Mouse (Mus musculus) heart, embryonic 14.5 days (tissue): Measurements from ENCODE around the gene 1810010D01Rik. TPM values are rescaled to one million over a fixed set of nuclear protein-coding genes. Genes with fewer than 3 reads are reported as not detected.
A peak's percentile ranks its signal among the peaks of the same experiment; 100 is the strongest.

Source experiments
- ATAC-seq: fragments of 200-750 bp; cut with Nextera tagmentation; 2 replicates; pipeline ENCODE4 v1.8.0; 2017; ENCODE audit warnings: low read depth, moderate TSS enrichment; ENCODE audit not compliant: insufficient number of reproducible peaks, insufficient read depth, low FRiP score
- H3K27ac ChIP-seq, 2 experiments: fragments of 200-500 bp in 1 of 2; fragments of 300-500 bp in 1 of 2; sonication (generic) in 1 of 2; replicated peaks in 1 of 2; 2 replicates each; pipeline ENCODE4 v1.5.1; 2012 to 2014; ENCODE audit warnings: low read depth in 2 of 2, low read length in 2 of 2, control low read depth in 1 of 2, mild to moderate bottlenecking in 1 of 2, mixed read lengths in 1 of 2; ENCODE audit not compliant: control insufficient read depth in 1 of 2, insufficient read depth in 1 of 2
- H3K27me3 ChIP-seq: fragments of 300-500 bp; sonication (generic); 2 replicates; pipeline ENCODE4 v1.6.1; 2014; ENCODE audit warnings: mild to moderate bottlenecking, low read length, control low read depth; ENCODE audit not compliant: control insufficient read depth, insufficient read depth
- H3K36me3 ChIP-seq: fragments of 300-500 bp; sonication (generic); 2 replicates; pipeline ENCODE4 v1.6.1; 2014; ENCODE audit warnings: mild to moderate bottlenecking, control low read depth, low read length, mixed read lengths; ENCODE audit not compliant: control insufficient read depth, insufficient read depth
- H3K4me1 ChIP-seq, 2 experiments: fragments of 200-500 bp in 1 of 2; fragments of 300-500 bp in 1 of 2; sonication (generic) in 1 of 2; 2 replicates each; pipeline ENCODE4 v1.6.1; 2012 to 2014; ENCODE audit warnings: low read length in 2 of 2, control low read depth in 1 of 2, mixed read lengths in 1 of 2; ENCODE audit not compliant: control insufficient read depth in 2 of 2, insufficient read depth in 2 of 2
- H3K4me2 ChIP-seq: fragments of 300-500 bp; sonication (generic); 2 replicates; pipeline ENCODE4 v1.6.1; 2014; ENCODE audit warnings: mild to moderate bottlenecking, low read length
- H3K4me3 ChIP-seq, 2 experiments: fragments of 200-500 bp in 1 of 2; fragments of 300-500 bp in 1 of 2; sonication (generic) in 1 of 2; 2 replicates each; pipeline ENCODE4 v1.5.1; 2012 to 2014; ENCODE audit warnings: low read length in 2 of 2, mild to moderate bottlenecking in 2 of 2, control low read depth in 1 of 2, low read depth in 1 of 2, moderate library complexity in 1 of 2; ENCODE audit not compliant: control insufficient read depth in 1 of 2, insufficient read depth in 1 of 2
- H3K9ac ChIP-seq: fragments of 300-500 bp; sonication (generic); 2 replicates; pipeline ENCODE4 v1.6.1; 2014; ENCODE audit warnings: mild to moderate bottlenecking, low read length
- H3K9me3 ChIP-seq: fragments of 300-500 bp; sonication (generic); 2 replicates; pipeline ENCODE4 v1.6.1; 2016; ENCODE audit warnings: low read length, control low read depth; ENCODE audit not compliant: control insufficient read depth
- WGBS: fragments of 180-500 bp; shearing (Covaris S2); extraction: QIAGEN DNeasy Blood & Tissue Kit; methylation state at CpG from one replicate; pipeline ENCODE4 v1.1.7; 2014; 5-methylcytosine and 5-hydroxymethylcytosine counted together
- polyA plus RNA-seq: library from polyadenylated mRNA; unstranded; fragments of >200 nt; fragmentation: Nextera tagmentation; extraction: Ambion mirVana; gene quantifications from 2 replicates; pipeline ENCODE4 v1.2.1, GENCODE M21; 2014

The 1810010D01Rik gene
- polyA plus RNA-seq, 1 experiment from 2014 or later: not detected

DNA sequence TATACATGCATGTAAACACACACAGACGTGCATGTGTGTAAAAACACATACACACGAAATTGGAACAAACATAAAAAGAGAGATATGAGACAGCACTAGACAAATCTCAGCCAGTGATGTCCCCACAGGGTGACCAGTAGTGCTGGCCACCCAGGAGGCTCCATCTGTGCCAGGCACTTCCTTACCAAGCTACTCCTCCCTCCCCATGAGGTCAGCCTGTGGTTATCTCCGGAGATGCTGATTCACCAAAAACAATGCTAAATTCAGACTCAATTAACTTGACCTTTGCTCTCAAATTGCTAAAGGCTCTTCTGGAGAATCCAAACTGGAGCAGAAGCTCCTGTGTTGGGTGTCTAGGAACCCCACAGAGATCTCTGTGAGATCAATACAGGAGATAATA, 20.1 kb downstream of the 1810010D01Rik start:
- no peaks in the 10 kb centered on the region for H3K27me3 ChIP-seq
- H3K4me2 ChIP-seq: no peak overlapping the region
- H3K4me3 ChIP-seq: no peak overlapping the region
- no peaks in the 10 kb centered on the region for H3K4me1 ChIP-seq
- H3K27ac ChIP-seq: no peak overlapping the region
- no peaks in the 10 kb centered on the region for H3K9me3 ChIP-seq
- WGBS: 47% methylated on average over 3 of the region's 3 CpGs
- no peak overlapping the region for H3K9ac ChIP-seq
- H3K36me3 ChIP-seq: no peaks in the 10 kb centered on the region
- ATAC-seq: no peak

DNA sequence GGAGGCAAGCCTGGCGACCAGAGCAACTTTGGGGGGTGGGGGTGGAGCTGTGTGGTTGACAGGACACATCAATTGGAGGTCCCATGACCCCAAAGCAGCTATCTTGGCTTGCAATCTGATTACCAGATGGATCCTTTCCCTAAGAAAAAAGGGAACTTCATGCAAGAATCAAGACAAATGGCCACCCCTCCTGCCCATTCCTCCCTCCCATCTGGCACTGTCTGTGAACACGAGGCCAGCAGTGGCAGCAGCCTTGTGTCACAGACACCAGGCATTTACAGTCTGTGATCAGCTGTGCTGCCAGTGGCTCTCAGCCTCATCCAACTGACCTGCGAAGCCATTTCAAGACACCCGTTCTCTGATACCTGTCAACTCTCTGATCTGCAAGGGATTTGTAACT, 25.5 kb downstream of the 1810010D01Rik start:
- Histone ChIP-seq H3K4me2 (no peak overlapping the region), H3K27me3 (no peaks in the 10 kb centered on the region), H3K36me3 (no peaks in the 10 kb centered on the region), H3K27ac (no peak overlapping the region), H3K9me3 (no peaks in the 10 kb centered on the region), H3K4me1 (peaks cover 10 to 13% of the 10 kb centered on the region in 2 experiments), H3K4me3 (no peak overlapping the region), H3K9ac (no peak overlapping the region)
- 56% methylated on average over 4 of the region's 4 CpGs for WGBS
- ATAC-seq: no peak

DNA sequence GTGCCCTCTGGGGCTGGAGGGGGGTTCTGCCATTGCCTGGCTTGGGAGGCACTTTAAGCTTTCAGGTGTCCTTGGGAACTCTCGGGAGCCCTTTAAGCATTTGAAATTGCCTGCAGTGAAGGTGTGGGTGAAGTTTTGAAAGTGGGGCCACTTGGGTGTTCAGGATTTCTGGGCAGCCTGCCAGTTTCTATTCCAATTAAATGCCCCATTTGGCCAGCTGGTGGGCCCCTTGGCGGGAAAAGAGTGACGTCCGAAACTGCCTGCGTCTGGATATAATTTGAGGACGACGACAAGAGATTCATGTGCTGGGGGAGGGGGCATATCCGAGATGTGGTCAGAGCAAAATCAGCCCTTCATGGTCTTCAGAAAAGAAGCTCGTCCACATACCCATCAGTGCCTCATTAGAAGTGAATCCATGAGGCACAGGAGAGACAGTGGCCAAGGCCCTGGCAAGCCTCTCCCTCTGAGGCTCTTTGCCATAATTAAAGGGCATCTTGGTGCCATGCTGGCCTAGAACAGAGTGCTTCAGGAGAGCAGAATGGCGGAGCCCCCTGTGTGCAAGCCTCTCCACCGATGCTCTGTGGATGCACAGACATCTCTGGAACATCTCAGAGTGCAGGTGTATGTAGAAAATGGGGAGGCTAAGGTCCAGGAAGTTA, 26.4 kb downstream of the 1810010D01Rik start:
- Histone ChIP-seq H3K27ac (no peak overlapping the region), H3K4me3 (no peak overlapping the region), H3K4me2 (no peak overlapping the region), H3K36me3 (no peaks in the 10 kb centered on the region), H3K4me1 (peaks cover 17 to 20% of the 10 kb centered on the region in 2 experiments), H3K9ac (no peak overlapping the region), H3K9me3 (no peaks in the 10 kb centered on the region), H3K27me3 (no peaks in the 10 kb centered on the region)
- no peak for ATAC-seq
- 40% methylated on average over 11 of the region's 11 CpGs for WGBS

- Histone ChIP-seq H3K4me1 (peaks cover 17 to 20% of the 10 kb centered on the region in 2 experiments), H3K27me3 (no peaks in the 10 kb centered on the region), H3K36me3 (no peaks in the 10 kb centered on the region), H3K27ac (no peak overlapping the region), H3K9me3 (no peaks in the 10 kb centered on the region), H3K4me2 (no peak overlapping the region), H3K9ac (no peak overlapping the region), H3K4me3 (no peak overlapping the region)
- 54% methylated on average over 5 of the region's 5 CpGs for WGBS
- ATAC-seq: no peak
These were observed 28.2 kb downstream of the 1810010D01Rik start for GRCm38 (mm10) chr7:145179691-145180091.

DNA sequence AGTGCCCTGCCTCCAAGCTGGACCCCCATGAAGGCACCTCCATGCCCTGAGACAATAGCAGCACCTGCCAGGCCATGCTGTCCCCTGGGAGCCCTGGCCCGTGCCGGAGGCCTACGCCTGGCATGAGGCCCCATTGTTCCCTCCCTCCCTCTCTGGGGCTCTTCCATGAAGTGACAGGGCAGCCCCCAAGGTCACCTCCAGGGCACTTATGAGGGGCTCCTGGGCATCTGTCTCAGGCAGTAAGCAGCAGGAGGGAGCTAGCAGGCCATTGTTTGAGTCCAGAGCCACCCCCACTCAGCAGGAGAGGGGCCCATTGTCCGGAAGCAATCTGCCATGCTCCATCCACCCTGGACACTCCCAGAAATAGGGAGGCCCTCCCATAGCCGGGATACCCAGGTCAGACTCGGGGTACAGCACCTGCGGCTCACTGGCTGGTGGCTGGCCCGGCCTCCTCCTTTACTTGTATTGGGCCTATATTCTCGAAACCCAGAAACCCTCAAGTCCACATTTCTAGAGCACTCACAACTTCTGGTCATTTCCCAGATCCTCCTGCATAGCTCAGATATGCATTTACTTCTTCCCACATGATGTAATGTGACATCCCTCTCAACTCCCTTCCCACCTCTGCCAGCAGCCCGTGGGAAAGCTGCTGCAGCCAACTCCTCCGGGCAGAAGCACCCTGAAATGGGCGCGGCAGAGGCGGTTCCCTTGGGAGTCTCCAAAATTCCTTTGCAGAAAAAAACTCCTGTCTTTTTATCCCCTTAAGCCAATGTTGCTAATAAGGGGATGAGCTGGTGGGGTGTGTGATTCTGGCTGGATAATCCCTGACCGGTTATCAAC, 30.9 kb downstream of the 1810010D01Rik start:
- H3K36me3 ChIP-seq: no peaks in the 10 kb centered on the region
- no peaks in the 10 kb centered on the region for H3K27me3 ChIP-seq
- no peak overlapping the region for H3K4me3 ChIP-seq
- peaks cover 16 to 23% of the 10 kb centered on the region in 2 experiments for H3K4me1 ChIP-seq
- WGBS: 58% methylated on average over 15 of the region's 15 CpGs
- H3K27ac ChIP-seq: no peak overlapping the region
- ATAC-seq: no peak
- no peak overlapping the region for H3K9ac ChIP-seq
- no peaks in the 10 kb centered on the region for H3K9me3 ChIP-seq
- no peak overlapping the region for H3K4me2 ChIP-seq

DNA sequence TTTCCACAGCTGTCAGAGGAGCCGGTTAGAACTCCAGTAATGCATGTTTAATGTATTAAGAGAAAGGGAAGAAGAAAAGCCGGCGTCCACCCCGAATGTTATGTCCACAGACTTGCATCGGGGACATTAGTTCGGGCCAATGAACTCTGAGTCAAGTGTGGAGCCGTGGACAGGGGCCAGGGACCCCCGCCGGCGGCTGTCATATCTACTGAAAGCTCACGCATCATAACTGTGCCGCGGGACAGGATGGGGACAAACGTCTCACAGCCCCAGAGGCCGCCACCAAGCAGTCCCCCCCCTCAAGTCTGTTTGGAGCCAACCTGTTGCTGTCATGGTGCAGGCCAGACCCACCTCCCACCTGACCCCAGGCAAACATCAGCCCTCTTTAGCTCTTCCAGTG, 34.4 kb downstream of the 1810010D01Rik start:
- Histone ChIP-seq H3K36me3 (no peaks in the 10 kb centered on the region), H3K9ac (0 out of 2 replicates have a peak overlapping the region, but pooled peaks have one; percentile 17), H3K4me2 (no peak overlapping the region), H3K4me3 (no peak overlapping the region), H3K27me3 (no peaks in the 10 kb centered on the region), H3K4me1 (peaks cover 7 to 11% of the 10 kb centered on the region in 2 experiments), H3K9me3 (no peaks in the 10 kb centered on the region), H3K27ac (no peak overlapping the region)
- ATAC-seq: no peak
- 77% methylated on average over 15 of the region's 15 CpGs for WGBS

DNA sequence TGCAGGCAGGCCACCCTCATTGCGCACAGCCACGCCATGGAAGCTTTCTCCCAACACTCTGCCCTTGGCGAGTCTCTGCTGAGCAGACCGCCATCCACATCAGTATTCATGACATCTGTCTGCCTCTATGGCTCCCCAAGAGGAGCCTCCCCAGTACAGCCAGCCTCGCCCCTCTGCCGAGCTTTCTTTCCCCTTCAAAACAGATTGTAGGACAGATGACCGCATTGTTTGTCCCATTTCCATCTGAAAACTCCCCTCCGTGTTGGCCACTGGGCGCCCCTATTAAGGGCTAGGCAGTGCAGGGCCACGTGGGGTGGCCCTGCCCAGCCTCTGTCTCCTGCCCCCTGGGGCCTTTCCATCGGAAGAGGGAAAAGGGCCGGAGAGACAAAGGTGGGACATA, 34.8 kb downstream of the 1810010D01Rik start:
- 26% methylated on average over 12 of the region's 12 CpGs for WGBS
- ATAC-seq: no peak
- Histone ChIP-seq H3K4me2 (no peak overlapping the region), H3K9me3 (no peaks in the 10 kb centered on the region), H3K36me3 (no peaks in the 10 kb centered on the region), H3K27ac (no peak overlapping the region), H3K9ac (0 out of 2 replicates have a peak overlapping the region, but pooled peaks have one; percentile 17), H3K4me1 (peaks cover 7 to 11% of the 10 kb centered on the region in 2 experiments), H3K27me3 (no peaks in the 10 kb centered on the region), H3K4me3 (no peak overlapping the region)
